Comparison of ENCODE assay signal across 8 mouse cellular contexts in the genomic region with DNA sequence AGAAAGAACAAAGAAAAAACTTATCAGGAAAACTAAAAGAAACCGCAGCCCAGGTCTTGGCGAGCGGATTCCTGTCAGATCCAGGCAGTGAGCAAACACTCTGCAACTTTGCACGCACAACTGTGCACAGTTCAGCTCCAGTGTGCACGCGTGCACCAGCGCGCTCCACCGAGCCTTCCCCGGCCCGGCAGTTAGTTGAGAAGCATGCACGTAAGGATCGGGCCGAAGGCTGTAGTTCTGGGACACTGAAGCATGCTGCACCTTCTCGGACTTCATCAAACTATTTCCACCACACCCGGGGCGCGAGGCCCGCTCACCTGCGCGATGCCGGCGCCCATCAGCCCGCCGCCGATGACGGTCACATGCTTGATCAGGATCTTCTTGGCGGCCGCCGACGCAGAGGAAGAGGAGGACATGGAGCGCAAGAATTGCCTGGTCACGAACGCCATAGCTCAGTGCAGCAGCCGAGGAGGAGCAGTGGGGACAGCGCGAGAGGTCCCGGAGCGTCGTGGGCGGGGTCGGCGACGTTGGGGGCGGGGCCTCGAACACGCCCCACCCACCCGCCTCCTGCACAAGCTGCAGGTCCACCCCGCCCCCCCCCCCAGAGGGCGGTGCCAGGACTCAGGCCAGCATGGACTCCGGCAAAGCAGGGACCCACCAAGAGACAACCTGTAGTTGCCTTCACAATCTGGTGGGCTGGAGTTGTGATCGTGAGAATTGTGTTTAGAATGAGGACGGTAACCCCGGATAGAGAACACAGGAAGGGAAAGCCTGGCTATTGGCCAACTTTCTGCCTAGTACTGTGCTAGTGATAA. TPM values are rescaled to one million over a fixed set of nuclear protein-coding genes. Genes with fewer than 3 reads are reported as not detected.
DNase-seq lines count a peak whose midpoint lies in the region; ATAC-seq lines count a peak whose summit lies in the region.

A gene (minus strand): TSS at position 543 of the 815 bp plus-strand sequence.

- no peaks in the 10 kb centered on the region for H3K9me3 ChIP-seq in hindbrain, embryonic 12.5 days (replicated peaks)

- ATAC-seq in hindbrain, embryonic 12.5 days (ENCODE audit: low FRiP score) = peak; percentile 96

- no peaks in the 10 kb centered on the region for H3K36me3 ChIP-seq in hindbrain, embryonic 12.5 days

- peak within 1 kb of the TSS; percentile 62; the same call in 1 of the 2 replicates for H3K27ac ChIP-seq in hindbrain, embryonic 12.5 days

- 0% methylated on average over 54 of the region's 54 CpGs for WGBS in hindbrain, embryonic 12.5 days

- H3K9ac ChIP-seq in hindbrain, embryonic 12.5 days = peak within 1 kb of the TSS; percentile 68

- peak within 1 kb of the TSS; percentile 85 for H3K4me2 ChIP-seq in hindbrain, embryonic 12.5 days (replicated peaks)

- peak; percentile 94 for DNase-seq in Muller cell, postnatal 12 days (ENCODE audit: inconsistent ontology term)
- peak; percentile 80 for DNase-seq in cerebellum, adult 9-11 months
- DNase-seq in frontal cortex, postnatal 10 days (ENCODE audit: low spot score in 2 of 2) = peak; percentile 57 to 77
- DNase-seq in layer of hippocampus, postnatal 14 days (ENCODE audit: low spot score in 2 of 2) = peak; percentile 80 to 81
- DNase-seq in lung, postnatal 14 days = peak; percentile 87
- DNase-seq in retina, adult 2 months (ENCODE audit: low read depth, low spot score) = peak; percentile 71
- DNase-seq in thymus, postnatal 36 days = peak; percentile 85 to 87

- peak within 1 kb of the TSS; percentile 66 for H3K4me3 ChIP-seq in hindbrain, embryonic 12.5 days

- peaks cover 3% of the 10 kb centered on the region; the same call in 1 of the 2 replicates for H3K27me3 ChIP-seq in hindbrain, embryonic 12.5 days

- H3K4me1 ChIP-seq in hindbrain, embryonic 12.5 days = peaks cover 20% of the 10 kb centered on the region

RNA-seq across cellular contexts. Expression of the gene that starts here (rescaled TPM):
- polyA plus RNA-seq in hindbrain, embryonic 12.5 days (2016; fragmentation: Nextera tagmentation; extraction: Ambion mirVana) = 56.9 and 58.9 TPM in 2 replicates
- 10 to 100 TPM; 27.1 to 30.9 TPM for total RNA-seq in layer of hippocampus, postnatal 14 days (2021)

Comparison
In these comparisons a context has a peak if more than half of its experiments do, and no peak if none do; other contexts are left out.
1. Peak in every context shown above with its lines: DNase-seq, ATAC-seq, H3K4me3 ChIP-seq and H3K27ac ChIP-seq.